Mouse (Mus musculus) ovary, postnatal 10 days (tissue): Measurements from ENCODE around the gene Stn1.

Experiments used
- DNase-seq: peaks from one replicate; pipeline ENCODE4 v3.0.0; 2022; ENCODE audit warnings: low spot score

Gene Stn1

DNA sequence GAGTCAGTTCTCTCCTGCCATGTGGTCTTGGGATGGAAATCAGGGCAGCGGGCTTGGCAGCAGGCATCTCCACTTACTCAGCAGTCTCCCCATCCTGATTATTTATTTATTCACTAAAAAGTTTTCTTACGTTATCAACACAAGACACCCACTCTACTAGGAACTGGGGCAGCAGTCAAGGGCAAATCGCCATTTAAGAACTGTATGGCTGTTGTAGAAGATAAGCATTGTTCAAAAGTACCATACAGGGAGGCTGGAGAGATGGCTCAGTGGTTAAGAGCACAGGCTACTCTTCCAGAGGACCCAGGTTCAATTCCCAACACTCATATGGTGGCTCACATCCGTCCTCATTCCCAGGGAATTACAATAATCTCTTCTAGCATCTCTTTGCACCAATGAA lies 65.5 kb downstream of the Stn1 start:
- DNase-seq = no peak

DNA sequence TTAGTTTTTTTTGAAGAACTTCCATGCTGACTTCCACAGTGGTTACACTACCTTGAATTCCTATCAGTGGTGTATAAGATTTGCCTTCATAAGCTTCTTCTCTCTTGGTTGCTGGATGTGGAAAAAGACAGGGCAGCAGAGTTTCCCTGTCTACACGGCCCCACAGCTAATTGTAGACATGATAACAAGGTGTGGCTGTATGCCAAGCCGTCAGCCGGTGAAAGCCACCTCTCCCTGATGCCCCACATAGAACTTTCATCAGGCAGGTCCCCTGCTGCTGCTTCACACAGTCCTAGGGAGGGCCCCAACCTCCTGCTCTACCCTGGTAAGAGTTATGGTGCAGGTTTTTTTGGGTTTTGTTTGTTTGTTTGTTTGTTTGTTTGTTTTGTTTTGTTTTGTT lies 68.6 kb downstream of the Stn1 start:
- DNase-seq = no peak

DNA sequence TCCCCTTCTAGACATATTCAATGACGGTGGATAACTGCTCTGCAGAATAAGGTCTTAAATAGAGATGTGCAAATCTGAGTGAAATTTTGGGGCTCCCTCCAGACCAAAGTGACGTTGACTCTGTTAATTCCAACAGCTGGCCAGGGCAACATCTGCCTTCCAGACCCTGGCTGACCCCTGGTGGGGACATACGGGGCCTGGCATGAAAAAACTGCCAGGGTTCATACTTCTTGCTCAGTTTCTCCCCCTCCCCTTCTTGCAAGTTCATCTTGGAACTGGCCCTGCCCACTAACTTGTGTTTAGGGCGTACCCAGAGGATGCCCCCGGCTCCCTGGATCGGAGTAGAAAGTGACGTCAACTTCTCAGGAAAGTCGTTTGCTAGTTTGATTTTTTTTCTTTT lies 70.5 kb downstream of the Stn1 start:
- DNase-seq = no peak

DNA sequence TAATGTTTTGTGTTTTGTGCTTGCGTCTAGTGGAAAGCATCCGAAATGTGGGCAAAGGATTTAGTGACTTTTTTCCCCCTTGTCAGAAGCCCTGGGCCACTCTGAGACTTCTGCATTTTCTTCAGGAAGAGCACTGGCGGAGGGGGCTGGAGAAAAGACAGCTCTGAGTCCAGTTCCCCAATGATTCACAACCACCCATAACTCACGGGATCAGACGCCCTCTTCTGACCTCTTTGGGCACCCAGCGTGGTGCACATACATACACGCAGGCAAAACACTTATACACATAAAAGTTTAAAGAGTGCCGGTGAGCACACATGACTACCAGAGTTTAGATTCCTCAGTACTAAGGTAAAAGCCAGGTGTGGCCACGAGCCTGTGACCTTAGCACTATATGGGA lies 71.8 kb downstream of the Stn1 start:
- no peak for DNase-seq

DNA sequence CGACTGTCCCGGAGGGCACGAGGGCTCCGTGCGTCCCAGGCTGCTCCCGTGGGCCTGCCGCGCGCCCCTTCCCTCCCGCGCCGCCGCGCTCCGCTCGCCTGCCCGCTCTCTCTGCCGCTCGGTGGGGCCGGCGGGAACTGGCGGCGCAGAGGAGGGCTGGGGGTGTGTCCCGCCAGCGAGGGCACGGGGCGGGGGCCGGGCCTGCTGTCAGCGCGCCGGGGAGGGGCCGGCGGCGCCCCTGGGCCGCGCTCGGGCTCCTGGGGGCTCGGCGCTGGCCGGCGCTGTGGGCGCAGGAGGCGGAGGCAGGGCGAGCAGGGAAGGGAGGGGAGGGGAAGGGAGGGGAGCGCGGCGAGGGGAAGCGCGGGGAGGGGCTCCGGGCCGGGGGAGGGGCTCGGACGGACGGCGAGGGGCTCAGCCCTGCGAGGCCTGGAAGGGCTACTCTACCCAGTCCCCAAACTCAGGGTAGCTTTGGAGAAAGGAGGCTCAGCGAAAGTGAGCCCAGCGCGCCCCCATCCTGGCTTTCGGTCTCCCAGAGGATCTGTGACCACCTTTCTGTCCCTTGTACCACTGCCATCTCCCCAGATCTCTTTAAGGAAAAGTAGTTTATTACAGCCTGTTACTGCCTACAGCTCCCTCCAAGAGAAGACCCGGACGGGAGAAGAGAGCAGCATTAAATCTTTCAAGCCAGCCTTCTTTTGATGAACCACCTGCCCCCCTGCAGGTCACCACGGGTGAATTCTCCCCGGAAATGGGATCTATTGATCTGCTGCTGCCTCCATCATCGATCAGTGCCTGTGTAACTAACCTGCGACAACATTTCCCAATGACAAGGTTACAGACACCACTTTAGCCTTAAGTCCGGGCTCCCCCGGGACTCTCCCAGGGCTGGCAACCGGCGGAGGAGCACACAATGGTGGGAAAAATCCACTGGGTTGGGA lies 72.7 kb downstream of the Stn1 start, which contains the start of gene Sh3pxd2a:
TSS of gene Sh3pxd2a (minus strand) at position 98 of the 938 bp plus-strand sequence.
- DNase-seq = peak; percentile 53

DNA sequence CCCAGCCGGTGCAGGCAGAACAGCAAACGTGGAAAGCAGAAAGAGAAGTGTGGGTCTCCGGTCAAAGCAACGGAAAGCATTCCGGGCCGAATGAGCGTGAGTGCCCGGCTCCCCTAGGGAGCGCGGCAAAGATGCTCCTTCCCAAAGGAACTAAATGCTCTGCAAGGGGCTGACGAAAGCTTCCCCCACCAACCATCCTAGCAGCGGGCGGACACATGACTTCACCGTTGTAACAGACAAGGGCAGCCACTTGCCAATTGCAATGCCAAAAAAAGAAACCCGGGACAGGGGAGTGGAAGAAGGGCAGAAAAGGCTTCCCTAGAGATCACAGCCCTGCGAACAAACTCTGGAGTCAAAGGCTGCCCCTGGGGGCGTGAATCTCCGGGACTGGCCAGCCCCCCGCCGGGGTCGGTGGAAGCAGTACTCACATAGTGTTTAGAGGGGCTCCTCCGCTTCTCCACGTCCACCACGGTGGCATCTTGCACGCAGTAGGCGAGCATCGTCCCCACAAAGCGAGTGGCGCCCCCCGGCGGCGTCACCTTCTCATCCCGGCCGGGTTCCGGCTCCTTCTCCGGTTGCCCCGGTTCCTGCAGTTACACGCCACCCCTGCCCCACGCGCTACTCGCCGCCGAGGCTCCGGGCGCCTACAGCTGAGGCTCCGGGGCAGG lies 73.5 kb downstream of the Stn1 start:
- peak; percentile 77 for DNase-seq

DNA sequence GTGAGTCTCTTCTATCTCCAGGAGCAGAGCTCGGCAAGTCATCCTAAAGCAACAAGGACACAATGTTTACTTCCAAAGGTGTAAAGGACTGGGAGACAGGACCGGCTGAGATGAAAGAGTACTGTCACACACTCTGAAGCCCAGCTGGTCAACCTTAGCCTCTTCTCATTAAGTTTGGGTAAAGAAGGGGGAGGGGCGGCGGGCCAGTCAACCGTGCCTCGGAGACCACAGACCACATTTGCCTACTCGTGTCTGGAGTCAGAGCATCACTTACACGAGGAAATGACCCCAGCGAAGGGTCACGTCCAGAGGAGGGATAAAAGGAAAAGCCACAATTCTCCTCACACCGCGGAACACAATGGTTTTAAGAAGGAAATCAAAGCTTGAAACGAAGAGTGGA lies 74.1 kb downstream of the Stn1 start:
- DNase-seq = no peak

DNA sequence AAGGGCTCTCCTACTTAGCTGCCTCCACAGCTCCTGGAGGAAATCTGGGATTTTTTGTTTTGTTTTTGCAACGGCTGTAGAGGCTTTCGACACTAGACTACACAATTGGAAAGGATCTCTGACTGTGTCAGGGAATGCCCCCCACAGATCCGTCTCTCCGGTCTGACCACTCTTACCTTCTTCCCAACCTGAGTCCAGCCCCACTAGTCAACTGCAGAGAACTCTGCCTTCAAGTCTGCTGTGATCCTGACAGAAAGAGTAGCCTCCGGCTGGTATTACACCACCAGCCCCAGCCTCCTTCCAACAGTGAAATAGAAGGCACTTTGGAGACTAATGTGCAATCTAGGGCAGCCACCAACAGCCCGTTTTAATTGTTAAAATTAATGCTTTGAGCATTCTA lies 74.6 kb downstream of the Stn1 start:
- DNase-seq = no peak

DNA sequence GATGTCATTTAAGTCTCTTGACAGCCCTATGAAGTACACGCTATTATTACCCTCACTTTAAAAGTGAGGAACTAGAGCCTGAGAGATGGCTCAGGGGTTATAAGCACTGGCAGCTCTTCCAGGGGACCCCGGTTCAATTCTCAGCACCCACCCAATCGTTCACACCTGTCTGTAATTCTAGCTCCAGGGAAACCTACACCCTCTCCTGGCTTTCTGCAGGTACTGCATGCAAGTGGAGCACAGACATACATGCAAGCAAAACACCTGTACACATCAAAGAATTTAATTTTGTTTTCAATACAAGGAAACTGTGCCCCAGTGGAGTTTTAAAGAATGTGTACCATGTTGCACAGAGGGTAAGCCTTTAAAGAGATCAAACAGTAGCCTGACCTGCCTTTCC lies 75.5 kb downstream of the Stn1 start:
- DNase-seq = no peak

DNA sequence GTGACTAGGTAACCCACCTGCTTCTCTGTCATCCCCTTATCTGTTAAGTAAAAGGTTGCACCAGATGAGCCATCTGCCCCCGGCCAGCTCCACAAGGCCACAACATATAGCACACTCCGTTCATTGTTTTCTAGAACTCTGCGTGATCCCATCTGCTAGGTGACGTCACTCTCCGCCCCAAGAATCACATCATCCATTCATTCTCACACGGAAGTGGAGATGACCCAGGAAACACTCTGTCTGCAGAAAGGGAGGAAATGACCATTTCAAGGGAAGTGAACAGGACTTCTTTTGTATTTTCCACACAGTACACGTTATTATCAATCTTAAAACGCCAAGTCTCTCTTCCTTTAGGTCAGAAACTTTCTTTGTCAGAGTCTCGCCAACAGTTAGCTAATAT lies 75.9 kb downstream of the Stn1 start:
- DNase-seq = no peak

DNA sequence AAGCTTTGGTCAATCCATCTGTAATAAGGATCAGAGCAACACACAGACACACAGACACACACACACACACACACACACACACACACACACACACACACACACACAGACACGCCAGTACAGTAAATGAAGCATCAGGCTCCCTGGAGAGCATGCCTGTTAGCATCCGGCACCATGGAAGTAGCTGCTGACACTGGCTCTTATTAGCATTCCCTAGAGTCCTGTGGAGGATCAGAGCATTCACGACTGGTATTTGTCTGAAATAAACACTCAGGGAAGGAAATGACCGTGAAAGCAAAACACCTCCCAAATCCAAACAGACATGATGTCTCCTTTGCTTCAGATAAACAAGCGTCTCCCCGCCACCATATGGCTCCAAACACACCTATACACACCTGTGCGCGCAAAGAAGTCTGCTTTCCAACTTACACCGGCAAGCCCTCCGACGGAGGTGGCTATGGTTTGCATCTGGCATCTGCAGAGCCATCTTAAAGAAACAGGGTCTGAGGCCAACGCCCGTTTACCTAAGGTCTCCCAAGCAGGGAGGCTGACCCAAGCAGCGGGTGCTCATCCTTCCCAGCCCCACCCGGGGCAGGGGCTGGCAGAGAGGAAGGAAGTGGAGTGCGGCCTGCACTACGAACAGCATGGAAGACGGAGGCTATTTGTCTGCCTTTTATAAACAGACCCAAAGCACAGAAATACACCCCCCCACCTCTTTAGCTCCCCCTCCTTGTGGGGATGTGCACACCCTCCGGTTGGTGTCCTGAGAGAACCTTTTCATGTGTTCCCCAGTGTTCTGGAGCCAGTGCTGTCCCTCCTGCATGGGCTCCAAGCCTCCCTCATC lies 77.0 kb downstream of the Stn1 start:
- no peak for DNase-seq

DNA sequence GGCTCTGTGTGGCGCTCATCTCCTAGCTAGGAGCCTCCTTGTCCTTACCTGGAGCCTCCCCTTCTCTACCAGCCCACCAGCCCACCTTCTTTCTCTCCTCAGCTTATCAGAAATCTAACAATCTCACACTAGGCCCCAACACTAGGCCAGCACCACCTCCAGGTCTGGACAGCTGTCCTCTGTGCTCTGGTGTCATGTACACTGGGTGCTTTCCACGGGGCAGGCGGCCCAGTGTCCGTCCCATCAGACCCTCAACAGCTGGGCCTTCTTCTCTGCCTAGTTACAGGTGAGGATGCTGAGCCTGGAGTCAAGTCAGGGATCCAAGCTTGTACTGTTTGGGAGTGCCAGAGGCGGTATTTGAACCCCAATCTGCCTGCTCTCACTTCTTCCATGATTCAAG lies 78.1 kb downstream of the Stn1 start:
- DNase-seq = no peak

DNA sequence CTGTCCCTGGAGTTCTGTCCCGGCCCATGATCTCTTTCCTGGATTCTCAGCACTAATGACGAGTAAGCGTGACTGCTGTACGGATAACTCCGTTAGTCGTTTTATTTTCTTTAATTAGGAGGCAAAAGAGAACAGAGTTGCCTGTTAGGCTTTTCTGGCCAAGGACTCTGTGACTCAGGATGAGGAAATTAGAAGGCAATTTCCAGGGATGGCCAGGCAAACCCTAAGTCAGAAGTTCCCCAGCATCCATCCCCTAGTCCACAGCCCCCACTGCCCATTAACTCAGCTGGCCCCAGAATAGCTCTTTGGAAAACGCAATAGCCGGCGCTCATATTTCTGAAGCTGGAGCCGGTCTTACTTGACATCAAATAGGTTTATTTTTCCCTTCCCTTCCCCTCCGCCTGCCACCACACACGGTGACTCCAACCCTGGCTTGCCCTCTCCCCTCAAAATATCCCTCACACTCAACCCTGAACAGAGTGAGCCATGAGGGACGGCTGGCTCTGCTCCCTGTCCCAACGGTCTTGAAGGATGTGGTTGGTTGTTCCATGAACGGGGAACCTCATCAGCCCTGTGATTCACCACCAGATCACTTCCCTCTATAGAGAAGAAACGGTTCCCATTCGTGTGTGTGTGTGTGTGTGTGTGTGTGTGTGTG lies 78.7 kb downstream of the Stn1 start:
- DNase-seq = no peak

DNA sequence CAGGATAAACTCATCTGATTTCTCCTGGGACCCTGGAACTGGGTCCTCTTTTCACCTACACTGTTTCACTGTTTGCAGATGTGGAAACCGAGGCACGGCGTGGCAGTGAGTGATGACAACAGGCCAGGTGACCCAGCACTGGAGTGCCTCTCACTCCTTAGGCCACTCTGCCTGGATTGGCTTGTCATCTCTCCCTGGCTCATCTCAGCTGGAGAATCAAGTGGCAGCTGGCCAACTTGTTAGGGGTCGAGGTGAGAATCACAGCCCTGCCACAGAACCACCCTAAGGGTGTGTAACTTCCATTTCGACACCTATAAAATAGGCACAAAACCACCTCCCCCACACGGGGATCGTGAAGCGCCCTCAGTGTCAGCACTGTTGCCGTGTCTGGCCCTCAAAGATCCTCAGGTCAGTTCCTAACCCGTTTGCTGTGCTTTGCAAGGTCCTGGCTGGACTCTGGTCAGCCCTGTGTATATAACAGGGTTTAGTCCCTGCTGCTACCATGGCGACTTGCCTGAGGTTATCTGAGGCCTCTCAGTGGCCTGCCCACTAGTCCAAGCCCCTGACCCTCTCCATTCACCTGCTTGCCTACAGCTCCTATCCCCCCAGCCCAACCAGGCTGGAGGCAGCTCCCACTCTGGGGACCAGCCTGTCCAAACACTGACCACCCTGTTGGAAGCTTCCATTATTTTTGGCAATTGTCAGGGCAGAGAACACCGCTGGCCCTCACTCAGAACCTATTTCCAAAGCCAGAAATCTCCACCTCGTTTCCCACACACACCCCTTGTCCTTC lies 79.4 kb downstream of the Stn1 start:
- no peak for DNase-seq

DNA sequence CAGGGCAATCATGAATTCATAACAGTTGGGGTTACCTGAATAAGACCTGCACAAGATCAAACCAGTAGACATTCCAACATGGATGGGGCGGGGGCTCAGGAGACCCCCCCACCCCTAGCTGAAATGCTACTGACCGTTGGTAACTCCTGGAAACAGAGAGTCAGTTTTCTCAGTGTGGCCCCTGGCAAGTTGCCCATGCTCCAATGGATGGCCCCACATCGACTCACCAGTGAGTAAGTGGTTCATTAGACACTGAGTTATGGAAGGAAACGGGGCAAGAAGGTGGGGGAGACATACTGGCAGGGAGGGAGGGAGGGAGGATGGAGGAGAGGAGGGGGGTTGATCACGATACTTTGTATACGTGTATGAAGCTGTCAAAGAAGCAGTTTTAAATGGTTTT lies 81.3 kb downstream of the Stn1 start:
- no peak for DNase-seq

DNA sequence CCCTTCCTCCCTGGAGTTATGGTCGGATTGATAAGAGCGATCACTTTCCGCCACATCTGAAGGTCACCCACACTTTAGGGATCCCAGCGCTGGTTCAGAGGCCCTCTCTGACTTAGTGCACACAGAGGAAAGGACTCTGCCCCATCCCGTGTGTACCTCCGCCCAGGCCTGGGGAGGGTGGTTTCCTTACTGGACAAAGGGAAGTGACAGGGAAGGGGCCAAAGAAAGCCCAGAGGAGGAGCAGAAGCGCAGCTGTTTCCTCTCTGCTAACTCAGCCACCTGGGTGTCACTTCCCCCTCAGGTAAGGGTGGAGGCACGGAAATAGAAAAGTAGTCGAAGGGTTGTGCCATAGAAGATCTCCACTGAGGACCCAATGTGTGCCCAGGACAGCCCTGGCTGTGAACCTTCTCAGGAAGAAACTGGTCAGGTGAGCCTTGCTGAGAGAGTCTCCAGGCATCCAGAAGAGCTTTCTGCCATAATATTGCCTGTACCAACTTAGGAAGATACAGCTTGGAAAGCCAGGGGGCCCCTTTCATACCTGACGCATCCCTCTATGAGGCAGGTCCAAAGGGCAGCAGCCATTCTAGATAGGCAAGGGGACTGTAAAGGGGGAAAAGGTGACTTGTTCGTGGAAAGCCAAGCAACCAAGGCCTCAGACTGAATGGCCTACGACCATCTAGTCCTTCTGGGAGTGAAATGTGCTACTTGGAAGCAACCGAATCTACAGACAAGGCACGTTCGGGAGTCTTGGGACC lies 82.1 kb downstream of the Stn1 start:
- no peak for DNase-seq

DNA sequence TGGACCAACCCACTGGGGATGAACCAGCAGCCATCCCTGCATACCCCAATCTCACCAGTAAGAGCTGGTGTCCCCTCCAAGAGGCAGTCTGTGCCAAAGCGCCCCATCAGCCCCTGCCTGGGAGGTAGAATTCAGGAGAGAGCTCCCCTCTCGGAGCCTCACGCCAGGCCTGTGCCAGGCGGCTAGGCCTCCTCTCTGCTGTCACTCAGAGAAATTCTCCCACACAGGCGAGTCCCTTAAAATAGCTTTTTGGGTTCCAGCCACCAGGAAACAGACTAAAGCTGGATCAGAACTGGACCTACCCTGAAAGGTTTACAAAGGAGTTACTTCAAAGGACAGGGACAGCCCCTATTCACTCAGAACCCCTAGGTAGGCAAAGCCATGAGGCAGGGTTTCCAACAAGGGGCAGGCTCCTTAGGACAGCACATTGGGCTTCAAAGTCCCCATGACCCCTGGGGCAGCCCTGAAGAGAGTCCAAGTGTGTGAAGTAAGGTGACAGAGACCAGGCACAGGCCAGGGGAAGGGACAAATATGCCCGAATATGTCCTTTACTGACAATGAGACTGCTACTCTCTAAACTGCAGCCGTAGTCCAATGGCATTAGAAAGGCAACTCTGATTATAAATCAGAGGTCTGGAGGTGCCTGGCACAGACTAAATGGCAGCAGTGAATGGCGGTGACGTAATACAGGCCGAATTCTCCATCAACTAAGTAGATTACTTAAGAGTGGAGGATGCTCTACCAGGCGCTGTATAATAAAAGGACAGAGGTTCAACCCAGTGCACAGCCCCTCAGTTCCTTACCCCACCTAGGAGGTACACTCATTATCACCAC lies 82.9 kb downstream of the Stn1 start:
- no peak for DNase-seq

DNA sequence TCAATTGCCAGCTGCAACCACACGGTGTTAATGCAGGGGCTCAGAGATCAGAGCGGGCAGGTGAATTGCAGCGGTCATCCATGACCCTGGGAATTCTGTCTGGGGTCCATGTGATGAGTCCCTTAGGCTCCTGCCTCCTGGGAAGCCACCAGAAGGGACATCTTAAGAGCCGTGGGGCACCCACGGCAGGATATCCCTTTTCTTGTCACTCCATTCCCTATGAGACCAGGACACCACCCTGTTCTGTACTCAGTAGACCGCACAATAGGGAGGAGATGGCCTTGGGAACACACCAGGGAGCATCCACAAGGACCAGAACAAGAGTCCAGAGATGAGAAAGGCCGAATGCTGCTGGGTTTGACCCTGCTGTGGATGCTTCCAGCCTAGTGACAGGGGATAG lies 84.0 kb downstream of the Stn1 start:
- no peak for DNase-seq

DNA sequence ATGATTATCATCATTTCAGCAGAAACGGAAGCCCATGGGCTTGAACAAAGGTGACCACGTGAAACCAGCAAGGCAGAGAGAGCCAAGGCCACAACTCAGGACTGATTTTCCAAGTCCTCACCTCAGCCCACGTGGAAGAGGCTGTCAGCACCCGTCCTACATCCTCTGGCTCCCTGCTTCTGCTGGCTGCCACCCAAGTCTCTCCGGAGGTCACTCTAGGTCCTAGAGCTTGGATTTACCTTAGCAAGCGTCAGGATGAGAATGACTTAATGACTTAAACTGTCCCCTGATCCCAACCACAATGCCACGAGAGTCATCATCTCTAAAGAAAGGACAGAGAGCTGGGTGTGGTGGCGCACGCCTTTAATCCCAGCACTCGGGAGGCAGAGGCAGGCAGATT lies 84.6 kb downstream of the Stn1 start:
- DNase-seq = no peak

DNA sequence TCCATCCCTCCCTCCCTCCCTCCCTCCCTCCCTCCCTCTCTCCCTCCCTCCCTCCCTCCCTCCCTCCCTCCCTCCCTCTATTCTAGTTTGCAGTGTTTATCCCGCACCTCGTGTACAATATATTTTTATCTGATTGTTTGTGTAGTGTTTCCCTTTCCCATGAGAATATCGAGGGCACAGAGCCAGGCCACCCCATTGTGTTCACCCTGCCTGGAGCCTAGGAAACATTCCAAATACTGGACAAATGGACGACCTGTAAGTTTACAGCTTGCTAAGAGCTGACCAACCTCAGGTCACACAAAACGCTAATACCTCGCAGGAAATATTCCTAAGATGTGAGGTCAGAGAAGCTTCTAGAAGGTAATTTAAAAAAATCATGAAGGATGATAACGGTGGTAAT lies 85.1 kb downstream of the Stn1 start:
- DNase-seq = no peak
